Mouse (Mus musculus): Measurements from ENCODE around the gene Ppp1ca. TPM values are rescaled to one million over a fixed set of nuclear protein-coding genes. Genes with fewer than 3 reads are reported as not detected.
A peak's percentile ranks its signal among the peaks of the same experiment; 100 is the strongest.

The Ppp1ca gene
- polyA plus RNA-seq, 1 experiment = 509 TPM

- peak overlapping the region; percentile 41; the same call in 1 of the 2 replicates for H3K27ac ChIP-seq (ENCODE audit: insufficient read depth, low read depth, low read length)
- WGBS = 12% methylated on average over 9 of the region's 9 CpGs
- H3K4me3 ChIP-seq (ENCODE audit: insufficient read depth, low read depth, low read length) = peak overlapping the region; percentile 60
- TF ChIP-seq CTCF (conservative IDR thresholded peaks at IDR 0.05; ENCODE audit: insufficient read depth, insufficient read length, low read depth, low read length) (no peak), POLR2A (IDR thresholded peaks at IDR 0.05; ENCODE audit: low read depth, low read length) (no peak)
- H3K27me3 ChIP-seq (replicated peaks; ENCODE audit: control insufficient read depth, insufficient read depth, low read length) = no peaks in the 10 kb centered on the region
- peaks cover 9% of the 10 kb centered on the region for H3K4me1 ChIP-seq (ENCODE audit: control insufficient read depth, insufficient read depth, low read length)
- peak; percentile 83 for DNase-seq
- H3K36me3 ChIP-seq (ENCODE audit: control insufficient read depth, insufficient read depth, low read length) = no peaks in the 10 kb centered on the region
Observed at GRCm38 (mm10) chr19:4213524-4213974, 21.7 kb downstream of the Ppp1ca start.

GRCm38 (mm10) chr19:4214071-4214770 lies 22.4 kb downstream of the Ppp1ca start, which contains the start of the genes Clcf1 and AC109138.7:
Gene Clcf1 (plus strand): TSS chr19:4214238.
Gene AC109138.7 (plus strand): TSS chr19:4214357.
- WGBS = 2% methylated on average over 49 of the region's 49 CpGs
- H3K27me3 ChIP-seq (replicated peaks; ENCODE audit: control insufficient read depth, insufficient read depth, low read length) = no peaks in the 10 kb centered on the region
- no peak for TF ChIP-seq POLR2A (IDR thresholded peaks at IDR 0.05; ENCODE audit: low read depth, low read length)
- no peak for TF ChIP-seq CTCF (conservative IDR thresholded peaks at IDR 0.05; ENCODE audit: insufficient read depth, insufficient read length, low read depth, low read length)
- H3K4me3 ChIP-seq (ENCODE audit: insufficient read depth, low read depth, low read length) = peak within 1 kb of the TSS; percentile 60
- H3K27ac ChIP-seq (ENCODE audit: insufficient read depth, low read depth, low read length) = peak within 1 kb of the TSS; percentile 41
- DNase-seq = peak; percentile 51
- H3K36me3 ChIP-seq (ENCODE audit: control insufficient read depth, insufficient read depth, low read length) = no peaks in the 10 kb centered on the region
- H3K4me1 ChIP-seq (ENCODE audit: control insufficient read depth, insufficient read depth, low read length) = peaks cover 9% of the 10 kb centered on the region

GRCm38 (mm10) chr19:4214771-4215450 lies 23.0 kb downstream of the Ppp1ca start:
- DNase-seq = peak; percentile 50
- peaks cover 9% of the 10 kb centered on the region for H3K4me1 ChIP-seq (ENCODE audit: control insufficient read depth, insufficient read depth, low read length)
- TF ChIP-seq CTCF (conservative IDR thresholded peaks at IDR 0.05; ENCODE audit: insufficient read depth, insufficient read length, low read depth, low read length) (no peak), POLR2A (IDR thresholded peaks at IDR 0.05; ENCODE audit: low read depth, low read length) (no peak)
- peak overlapping the region; percentile 28 for H3K27ac ChIP-seq (ENCODE audit: insufficient read depth, low read depth, low read length)
- H3K4me3 ChIP-seq (ENCODE audit: insufficient read depth, low read depth, low read length) = peak overlapping the region; percentile 60
- WGBS = under 1% methylated on average over 73 of the region's 81 CpGs
- H3K27me3 ChIP-seq (replicated peaks; ENCODE audit: control insufficient read depth, insufficient read depth, low read length) = no peaks in the 10 kb centered on the region
- H3K36me3 ChIP-seq (ENCODE audit: control insufficient read depth, insufficient read depth, low read length) = no peaks in the 10 kb centered on the region

- H3K4me3 ChIP-seq (ENCODE audit: insufficient read depth, low read depth, low read length) = peak overlapping the region; percentile 60
- H3K27ac ChIP-seq (ENCODE audit: insufficient read depth, low read depth, low read length) = no peak overlapping the region
- WGBS = 4% methylated on average over 21 of the region's 21 CpGs
- TF ChIP-seq CTCF (conservative IDR thresholded peaks at IDR 0.05; ENCODE audit: insufficient read depth, insufficient read length, low read depth, low read length) (no peak), POLR2A (IDR thresholded peaks at IDR 0.05; ENCODE audit: low read depth, low read length) (no peak)
- H3K36me3 ChIP-seq (ENCODE audit: control insufficient read depth, insufficient read depth, low read length) = no peaks in the 10 kb centered on the region
- H3K27me3 ChIP-seq (replicated peaks; ENCODE audit: control insufficient read depth, insufficient read depth, low read length) = no peaks in the 10 kb centered on the region
- no peak for DNase-seq
- H3K4me1 ChIP-seq (ENCODE audit: control insufficient read depth, insufficient read depth, low read length) = peaks cover 9% of the 10 kb centered on the region
Observed at GRCm38 (mm10) chr19:4215451-4215840, 23.6 kb downstream of the Ppp1ca start.

- Histone ChIP-seq H3K4me1 (ENCODE audit: control insufficient read depth, insufficient read depth, low read length) (peaks cover 12% of the 10 kb centered on the region), H3K27me3 (replicated peaks; ENCODE audit: control insufficient read depth, insufficient read depth, low read length) (no peaks in the 10 kb centered on the region), H3K36me3 (ENCODE audit: control insufficient read depth, insufficient read depth, low read length) (no peaks in the 10 kb centered on the region), H3K4me3 (ENCODE audit: insufficient read depth, low read depth, low read length) (no peak overlapping the region), H3K27ac (ENCODE audit: insufficient read depth, low read depth, low read length) (no peak overlapping the region)
- WGBS = 19% methylated on average over 14 of the region's 14 CpGs
- peak; percentile 69 for DNase-seq
- TF ChIP-seq POLR2A (IDR thresholded peaks at IDR 0.05; ENCODE audit: low read depth, low read length) (no peak), CTCF (conservative IDR thresholded peaks at IDR 0.05; ENCODE audit: insufficient read depth, insufficient read length, low read depth, low read length) (peak; percentile 58; the same call in 1 of the 2 replicates)
Observed at GRCm38 (mm10) chr19:4216041-4216685, 24.3 kb downstream of the Ppp1ca start.

- Histone ChIP-seq H3K27me3 (replicated peaks; ENCODE audit: control insufficient read depth, insufficient read depth, low read length) (no peaks in the 10 kb centered on the region), H3K4me1 (ENCODE audit: control insufficient read depth, insufficient read depth, low read length) (peaks cover 12% of the 10 kb centered on the region), H3K36me3 (ENCODE audit: control insufficient read depth, insufficient read depth, low read length) (no peaks in the 10 kb centered on the region), H3K27ac (ENCODE audit: insufficient read depth, low read depth, low read length) (no peak overlapping the region), H3K4me3 (ENCODE audit: insufficient read depth, low read depth, low read length) (no peak overlapping the region)
- no peak for TF ChIP-seq CTCF (conservative IDR thresholded peaks at IDR 0.05; ENCODE audit: insufficient read depth, insufficient read length, low read depth, low read length)
- TF ChIP-seq POLR2A (IDR thresholded peaks at IDR 0.05; ENCODE audit: low read depth, low read length) = no peak
- WGBS = 45% methylated on average over 5 of the region's 5 CpGs
- no peak for DNase-seq
Observed at GRCm38 (mm10) chr19:4217140-4217539, 25.3 kb downstream of the Ppp1ca start.
